Mouse (Mus musculus) hindbrain, embryonic 13.5 days (tissue): ENCODE measurements at regions not wholly inside any gene's neighbourhood (a gene's known extent, or its start where the extent isn't known, plus 50 kb on each side); places are given as distances from the start of the nearest gene placed in this dataset.

Experiments
- ATAC-seq: fragments of 200-750 bp; cut with Nextera tagmentation; 2 replicates; pipeline ENCODE4 v1.8.0; 2017; ENCODE audit warnings: moderate TSS enrichment; ENCODE audit not compliant: low FRiP score
- H3K27ac ChIP-seq: fragments of 300-500 bp; sonication (generic); 2 replicates; pipeline ENCODE4 v1.5.1; 2015; ENCODE audit warnings: inconsistent platforms, mild to moderate bottlenecking, moderate library complexity
- H3K27me3 ChIP-seq: fragments of 300-500 bp; sonication (generic); 2 replicates; pipeline ENCODE4 v1.6.1; 2015; ENCODE audit warnings: mild to moderate bottlenecking, inconsistent platforms
- H3K36me3 ChIP-seq: fragments of 300-500 bp; sonication (generic); 2 replicates; pipeline ENCODE4 v1.6.1; 2015; ENCODE audit warnings: mild to moderate bottlenecking, inconsistent platforms
- H3K4me1 ChIP-seq: fragments of 300-500 bp; sonication (generic); replicated peaks from 2 replicates; pipeline ENCODE4 v1.6.1; 2015; ENCODE audit warnings: inconsistent platforms
- H3K4me2 ChIP-seq: fragments of 300-500 bp; sonication (generic); 2 replicates; pipeline ENCODE4 v1.6.1; 2015; ENCODE audit warnings: inconsistent platforms, mild to moderate bottlenecking, moderate library complexity
- H3K4me3 ChIP-seq: fragments of 300-500 bp; sonication (generic); 2 replicates; pipeline ENCODE4 v1.5.1; 2015; ENCODE audit warnings: mild to moderate bottlenecking, inconsistent platforms
- H3K9ac ChIP-seq: fragments of 300-500 bp; sonication (generic); 2 replicates; pipeline ENCODE4 v1.6.1; 2015; ENCODE audit warnings: mild to moderate bottlenecking, inconsistent platforms
- H3K9me3 ChIP-seq: fragments of 300-500 bp; sonication (generic); 2 replicates; pipeline ENCODE4 v1.6.1; 2016; ENCODE audit warnings: inconsistent platforms
- WGBS: fragments of 180-500 bp; shearing (Covaris S2); methylation state at CpG from one replicate; pipeline ENCODE4 v1.1.7; 2015; 5-methylcytosine and 5-hydroxymethylcytosine counted together

GRCm38 (mm10) chr9:122603106-122603505 is 144.0 kb upstream of the Topaz1 start:
- Histone ChIP-seq H3K36me3 (no peaks in the 10 kb centered on the region), H3K4me3 (no peak overlapping the region), H3K27me3 (no peaks in the 10 kb centered on the region; the same call in 1 of the 2 replicates), H3K4me1 (0 out of 2 replicates have a peak, but pooled peaks cover 8% of the 10 kb centered on the region), H3K27ac (no peak overlapping the region), H3K9ac (no peak overlapping the region), H3K9me3 (no peaks in the 10 kb centered on the region), H3K4me2 (no peak overlapping the region)
- WGBS: 86% methylated on average over 2 of the region's 2 CpGs
- ATAC-seq: no peak

- no peak overlapping the region for H3K4me2 ChIP-seq
- H3K27me3 ChIP-seq: peaks cover 7% of the 10 kb centered on the region; the same call in 1 of the 2 replicates
- no peak overlapping the region for H3K4me3 ChIP-seq
- no peak for ATAC-seq
- WGBS: 87% methylated on average over 5 of the region's 5 CpGs
- 0 out of 2 replicates have a peak, but pooled peaks cover 3% of the 10 kb centered on the region for H3K4me1 ChIP-seq
- H3K27ac ChIP-seq: no peak overlapping the region
- H3K9me3 ChIP-seq: no peaks in the 10 kb centered on the region
- no peak overlapping the region for H3K9ac ChIP-seq
- no peaks in the 10 kb centered on the region for H3K36me3 ChIP-seq
Measured at GRCm38 (mm10) chr9:122609616-122610015, 137.5 kb upstream of the Topaz1 start.

GRCm38 (mm10) chr9:122610918-122611317 is 136.2 kb upstream of the Topaz1 start:
- H3K36me3 ChIP-seq: no peaks in the 10 kb centered on the region
- no peak overlapping the region for H3K27ac ChIP-seq
- ATAC-seq: no peak
- no peak overlapping the region for H3K4me3 ChIP-seq
- peaks cover 7% of the 10 kb centered on the region; the same call in 1 of the 2 replicates for H3K27me3 ChIP-seq
- no peak overlapping the region for H3K4me2 ChIP-seq
- H3K9ac ChIP-seq: no peak overlapping the region
- H3K4me1 ChIP-seq: 0 out of 2 replicates have a peak, but pooled peaks cover 6% of the 10 kb centered on the region
- 96% methylated on average over 10 of the region's 10 CpGs for WGBS
- H3K9me3 ChIP-seq: no peaks in the 10 kb centered on the region

DNA sequence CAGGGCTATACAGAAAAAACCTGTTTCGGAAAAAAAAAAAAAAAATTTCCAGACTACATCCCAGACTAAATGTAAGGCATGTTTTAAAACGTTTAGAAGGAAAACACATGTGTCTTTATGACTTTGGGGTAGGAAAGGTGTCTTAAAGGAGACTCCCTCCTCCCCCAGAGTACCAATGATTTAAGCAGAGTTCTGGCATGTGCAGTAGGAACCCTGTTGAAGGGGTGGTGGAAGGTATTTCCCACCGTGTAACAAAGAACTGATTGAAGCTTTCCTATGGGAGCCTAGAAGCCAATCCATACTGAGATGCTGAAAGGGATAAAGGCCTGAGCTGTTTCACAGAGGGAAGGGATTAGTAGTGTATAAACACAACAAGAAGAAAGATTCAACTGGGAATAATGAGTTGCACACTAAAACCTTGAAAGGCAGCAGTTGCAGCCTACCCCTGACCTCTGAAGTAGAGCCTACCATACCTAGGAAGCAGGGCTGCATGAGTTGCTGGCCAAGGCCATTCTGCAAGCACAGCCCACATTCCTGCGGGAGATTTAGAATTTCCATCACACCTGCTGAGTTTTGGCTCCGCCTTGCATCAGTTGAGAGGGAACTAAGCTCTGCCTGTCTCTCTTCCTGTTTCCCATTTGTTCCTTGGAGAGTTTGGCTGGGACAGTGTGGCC is 132.4 kb upstream of the Topaz1 start:
- WGBS: 31% methylated on average over 5 of the region's 5 CpGs
- Histone ChIP-seq H3K4me2 (no peak overlapping the region), H3K27ac (no peak overlapping the region), H3K4me3 (no peak overlapping the region), H3K9me3 (no peaks in the 10 kb centered on the region), H3K9ac (no peak overlapping the region), H3K4me1 (0 out of 2 replicates have a peak, but pooled peaks cover 3% of the 10 kb centered on the region), H3K27me3 (peaks cover 17% of the 10 kb centered on the region; the same call in 1 of the 2 replicates), H3K36me3 (no peaks in the 10 kb centered on the region)
- no peak for ATAC-seq

- Histone ChIP-seq H3K36me3 (no peaks in the 10 kb centered on the region), H3K4me3 (no peak overlapping the region), H3K27me3 (peaks cover 19% of the 10 kb centered on the region; the same call in 1 of the 2 replicates), H3K4me2 (no peak overlapping the region), H3K4me1 (0 out of 2 replicates have a peak, but pooled peaks cover 3% of the 10 kb centered on the region), H3K27ac (no peak overlapping the region), H3K9me3 (no peaks in the 10 kb centered on the region), H3K9ac (no peak overlapping the region)
- 15% methylated on average over 4 of the region's 4 CpGs for WGBS
- ATAC-seq: no peak
Measured at GRCm38 (mm10) chr9:122615351-122615750, 131.8 kb upstream of the Topaz1 start.

GRCm38 (mm10) chr9:122617793-122618192 is 129.4 kb upstream of the Topaz1 start:
- peaks cover 2% of the 10 kb centered on the region; the same call in 1 of the 2 replicates for H3K36me3 ChIP-seq
- no peak overlapping the region for H3K9ac ChIP-seq
- H3K9me3 ChIP-seq: no peaks in the 10 kb centered on the region
- H3K27me3 ChIP-seq: peaks cover 21% of the 10 kb centered on the region
- H3K4me2 ChIP-seq: no peak overlapping the region
- 0 out of 2 replicates have a peak, but pooled peaks cover 3% of the 10 kb centered on the region for H3K4me1 ChIP-seq
- no peak overlapping the region for H3K4me3 ChIP-seq
- ATAC-seq: no peak
- H3K27ac ChIP-seq: no peak overlapping the region
- WGBS: 59% methylated on average over 3 of the region's 3 CpGs

GRCm38 (mm10) chr9:122625081-122625480 is 122.1 kb upstream of the Topaz1 start:
- 88% methylated on average over 1 of the region's 1 CpGs for WGBS
- H3K9ac ChIP-seq: no peak overlapping the region
- H3K27ac ChIP-seq: no peak overlapping the region
- peaks cover 20% of the 10 kb centered on the region for H3K4me1 ChIP-seq
- H3K4me2 ChIP-seq: no peak overlapping the region
- H3K36me3 ChIP-seq: peaks cover 8% of the 10 kb centered on the region
- no peaks in the 10 kb centered on the region for H3K9me3 ChIP-seq
- ATAC-seq: no peak
- peaks cover 34% of the 10 kb centered on the region for H3K27me3 ChIP-seq
- H3K4me3 ChIP-seq: no peak overlapping the region

- H3K4me3 ChIP-seq: no peak overlapping the region
- no peak overlapping the region; the same call in 1 of the 2 replicates for H3K9ac ChIP-seq
- H3K9me3 ChIP-seq: no peaks in the 10 kb centered on the region
- peaks cover 37% of the 10 kb centered on the region for H3K27me3 ChIP-seq
- H3K4me1 ChIP-seq: peaks cover 21% of the 10 kb centered on the region
- peaks cover 8% of the 10 kb centered on the region for H3K36me3 ChIP-seq
- 87% methylated on average over 6 of the region's 6 CpGs for WGBS
- H3K27ac ChIP-seq: no peak overlapping the region
- ATAC-seq: no peak
- no peak overlapping the region for H3K4me2 ChIP-seq
Measured at GRCm38 (mm10) chr9:122626346-122626745, 120.8 kb upstream of the Topaz1 start.

GRCm38 (mm10) chr9:122629171-122629904 is 117.8 kb upstream of the Topaz1 start:
- peaks cover 38% of the 10 kb centered on the region for H3K4me1 ChIP-seq
- peak overlapping the region; percentile 12; the same call in 1 of the 2 replicates for H3K27ac ChIP-seq
- 41% methylated on average over 18 of the region's 18 CpGs for WGBS
- no peaks in the 10 kb centered on the region for H3K9me3 ChIP-seq
- peaks cover 57% of the 10 kb centered on the region for H3K27me3 ChIP-seq
- no peak for ATAC-seq
- H3K4me2 ChIP-seq: no peak overlapping the region
- no peaks in the 10 kb centered on the region for H3K36me3 ChIP-seq
- H3K9ac ChIP-seq: peak overlapping the region; percentile 49
- H3K4me3 ChIP-seq: no peak overlapping the region

DNA sequence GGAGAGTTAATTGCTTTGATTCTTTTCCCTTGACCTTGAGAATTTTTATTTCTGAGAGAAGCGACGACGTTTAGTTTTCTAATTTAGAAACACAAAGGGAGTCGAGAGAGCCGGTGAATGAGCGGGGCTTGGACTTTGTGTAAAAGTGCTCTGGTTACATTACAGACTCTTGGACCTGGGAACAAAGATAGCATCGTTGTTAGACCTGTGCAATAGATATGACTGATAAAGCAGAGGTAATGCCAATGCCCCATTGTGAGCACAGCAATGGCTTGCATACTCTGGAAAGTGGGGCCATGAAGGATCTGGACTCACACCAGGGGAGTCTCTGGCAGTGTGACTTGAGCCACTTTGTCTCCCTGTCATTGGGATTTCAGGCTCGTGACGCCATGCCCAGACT is 115.4 kb upstream of the Topaz1 start:
- Histone ChIP-seq H3K27ac (peak overlapping the region; percentile 31; the same call in 1 of the 2 replicates), H3K9me3 (no peaks in the 10 kb centered on the region), H3K4me2 (no peak overlapping the region), H3K27me3 (peaks cover 60% of the 10 kb centered on the region), H3K4me1 (peaks cover 50% of the 10 kb centered on the region), H3K9ac (no peak overlapping the region), H3K36me3 (no peaks in the 10 kb centered on the region), H3K4me3 (no peak overlapping the region)
- WGBS: 71% methylated on average over 9 of the region's 9 CpGs
- no peak for ATAC-seq

DNA sequence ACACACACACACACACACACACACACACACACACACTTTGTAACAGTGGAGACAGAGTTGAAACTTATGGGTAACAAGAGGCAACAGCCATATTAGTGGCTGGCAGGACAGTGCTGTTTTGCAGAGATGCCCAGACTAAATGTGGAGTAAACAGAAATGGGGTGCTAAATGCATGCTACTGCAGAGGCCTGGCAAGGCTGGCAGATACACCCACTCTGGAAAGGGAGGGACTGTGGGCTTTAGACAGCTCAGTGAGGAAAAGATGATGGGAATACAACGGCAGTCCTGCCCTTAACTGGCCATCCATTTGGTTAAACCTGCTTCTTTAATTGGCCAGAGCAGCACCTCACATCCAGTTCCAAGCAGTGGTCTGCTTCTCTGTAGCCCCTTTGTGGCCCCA is 113.7 kb upstream of the Topaz1 start:
- no peak overlapping the region for H3K4me2 ChIP-seq
- no peaks in the 10 kb centered on the region for H3K9me3 ChIP-seq
- H3K36me3 ChIP-seq: no peaks in the 10 kb centered on the region
- H3K27me3 ChIP-seq: peaks cover 68% of the 10 kb centered on the region
- no peak overlapping the region for H3K4me3 ChIP-seq
- H3K9ac ChIP-seq: no peak overlapping the region
- no peak for ATAC-seq
- no peak overlapping the region for H3K27ac ChIP-seq
- H3K4me1 ChIP-seq: peaks cover 49% of the 10 kb centered on the region
- WGBS: 77% methylated on average over 1 of the region's 1 CpGs

- WGBS: 25% methylated on average over 10 of the region's 10 CpGs
- no peak overlapping the region for H3K4me3 ChIP-seq
- H3K27ac ChIP-seq: peak overlapping the region; percentile 85
- no peaks in the 10 kb centered on the region for H3K36me3 ChIP-seq
- H3K4me2 ChIP-seq: no peak overlapping the region
- peaks cover 37% of the 10 kb centered on the region for H3K4me1 ChIP-seq
- peaks cover 71% of the 10 kb centered on the region for H3K27me3 ChIP-seq
- ATAC-seq: peak; percentile 82
- H3K9me3 ChIP-seq: no peaks in the 10 kb centered on the region
- no peak overlapping the region; the same call in 1 of the 2 replicates for H3K9ac ChIP-seq
Measured at GRCm38 (mm10) chr9:122635138-122635964, 111.8 kb upstream of the Topaz1 start.
